Mouse (Mus musculus) adrenal gland, postnatal 14 days (tissue): ENCODE data around the gene Slc29a1. TPM values are rescaled to one million over a fixed set of nuclear protein-coding genes. Genes with fewer than 3 reads are reported as not detected.
A peak's percentile ranks its signal among the peaks of the same experiment; 100 is the strongest.

Experiments used
- DNase-seq: peaks from one replicate; pipeline ENCODE4 v3.0.0; 2021; ENCODE audit warnings: mixed read lengths
- total RNA-seq: library from RNA; stranded (reverse); gene quantifications from 2 replicates; pipeline ENCODE4 v1.2.3, GENCODE M21; 2021

Slc29a1 gene
- total RNA-seq, 1 experiment from 2014 or later: 140 TPM

GRCm38 (mm10) chr17:45612008-45612407 lies 12.6 kb upstream of the Slc29a1 start:
- no peak for DNase-seq

DNA sequence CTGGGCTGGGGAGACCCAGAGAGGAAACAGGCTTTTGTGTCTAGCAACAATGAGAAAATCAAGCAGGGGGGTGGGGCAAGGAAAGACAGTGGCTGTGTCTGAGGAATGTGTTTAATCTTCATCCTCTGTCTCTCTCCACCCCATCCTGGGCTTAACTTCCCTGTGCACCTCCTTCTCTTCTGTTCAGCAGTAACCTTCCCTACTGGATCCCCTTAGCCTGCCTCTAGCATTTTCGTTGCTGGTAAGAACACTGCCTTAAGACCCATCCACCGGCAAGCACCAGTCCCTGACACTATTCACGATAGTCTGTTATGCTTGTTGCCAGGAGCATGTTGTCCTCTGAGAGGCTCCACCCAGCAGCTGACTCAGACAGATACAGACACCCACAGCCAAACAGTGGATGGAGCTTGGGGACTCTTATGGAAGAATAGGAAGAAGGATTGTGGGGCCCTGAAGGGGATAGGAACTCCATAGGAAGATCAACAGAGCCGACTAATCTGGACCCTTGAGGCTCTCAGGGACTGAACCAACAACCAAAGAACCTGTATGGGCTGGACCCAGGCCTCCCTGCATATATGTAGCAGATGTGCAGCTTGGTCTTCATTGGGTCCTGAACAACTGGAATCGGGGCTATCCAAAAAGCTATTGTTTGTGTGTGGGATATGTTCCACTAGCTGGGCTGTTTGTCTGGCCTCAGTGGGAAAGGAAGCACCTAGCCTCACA lies 10.9 kb upstream of the Slc29a1 start:
- no peak for DNase-seq

DNA sequence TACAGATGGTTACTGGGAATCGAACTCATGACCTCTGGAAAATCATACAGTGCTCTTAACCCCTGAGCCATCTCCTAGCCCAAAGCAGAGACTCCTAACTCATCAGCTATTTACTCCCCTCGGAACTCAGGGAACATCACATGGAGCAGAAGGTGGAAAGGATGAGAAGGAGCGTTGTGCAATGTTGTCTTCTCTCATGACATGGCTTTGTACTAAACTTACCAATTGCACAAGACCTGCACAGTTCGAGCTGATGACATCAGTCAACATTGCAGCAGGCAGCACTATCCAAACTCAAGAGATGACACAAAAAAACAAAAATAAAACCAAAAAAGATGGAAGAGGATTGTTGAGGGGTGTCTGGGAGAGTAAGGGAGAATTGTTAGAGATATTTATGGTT lies 9.0 kb upstream of the Slc29a1 start:
- no peak for DNase-seq

DNA sequence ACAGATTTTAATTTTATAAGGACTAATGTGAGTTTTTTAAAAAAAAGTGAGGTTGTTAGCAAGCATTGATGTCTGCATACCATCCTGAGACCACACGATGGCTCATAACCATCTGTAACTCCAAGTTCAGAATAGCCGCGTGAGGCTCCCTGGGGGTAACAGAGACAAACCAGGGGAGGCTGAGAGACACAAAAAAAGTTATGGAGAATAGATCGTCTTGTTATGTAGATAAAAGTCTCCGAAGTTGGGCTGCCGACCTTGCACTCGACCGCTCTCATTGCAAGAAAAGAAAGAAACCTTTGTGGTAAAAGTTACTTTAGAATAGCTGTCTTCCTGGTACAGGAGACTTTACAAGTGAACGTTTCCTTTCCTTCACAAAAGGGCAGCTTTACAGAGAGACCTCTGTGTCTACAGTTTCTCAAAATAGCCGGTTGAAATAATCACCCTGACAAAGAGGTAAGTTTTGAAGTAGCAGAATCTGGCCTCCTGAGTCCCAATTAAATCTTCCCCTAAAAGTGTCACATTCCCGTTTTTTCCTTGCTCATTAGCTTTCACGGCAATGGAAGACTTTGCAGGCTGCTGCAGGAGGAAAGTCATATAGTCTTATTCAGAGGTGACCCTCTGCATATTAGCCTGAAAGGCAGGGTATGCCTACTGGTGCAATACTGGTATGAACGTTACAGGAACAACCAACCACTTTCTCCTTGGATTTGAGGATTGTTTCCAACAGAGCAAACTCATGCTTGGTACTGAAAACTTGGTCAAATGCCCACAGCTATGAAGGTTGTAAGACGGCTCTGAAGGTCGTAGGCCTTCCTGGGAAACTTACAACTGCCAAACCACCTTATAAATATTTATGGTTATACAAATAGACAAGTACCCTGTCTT lies 7.8 kb upstream of the Slc29a1 start:
- DNase-seq: no peak

DNA sequence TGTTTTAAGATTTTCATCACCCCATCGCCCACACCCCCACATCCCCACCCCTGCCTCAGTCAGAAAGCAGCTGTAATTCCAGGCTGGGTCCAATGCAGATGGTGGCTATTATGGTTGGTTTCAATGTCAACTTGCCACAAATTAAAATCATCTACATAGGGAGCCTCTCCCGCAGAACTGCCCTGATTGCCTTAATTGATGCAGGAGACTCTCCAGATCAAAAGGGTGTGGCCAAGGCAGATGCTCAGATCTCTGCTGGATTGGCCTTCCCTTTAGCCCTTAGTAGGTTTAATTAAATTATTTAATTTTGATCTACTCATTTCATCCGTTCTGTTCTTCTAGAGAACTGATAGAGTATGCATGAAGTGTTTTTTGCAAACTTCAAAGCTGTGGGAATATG lies 3.6 kb upstream of the Slc29a1 start:
- no peak for DNase-seq

DNA sequence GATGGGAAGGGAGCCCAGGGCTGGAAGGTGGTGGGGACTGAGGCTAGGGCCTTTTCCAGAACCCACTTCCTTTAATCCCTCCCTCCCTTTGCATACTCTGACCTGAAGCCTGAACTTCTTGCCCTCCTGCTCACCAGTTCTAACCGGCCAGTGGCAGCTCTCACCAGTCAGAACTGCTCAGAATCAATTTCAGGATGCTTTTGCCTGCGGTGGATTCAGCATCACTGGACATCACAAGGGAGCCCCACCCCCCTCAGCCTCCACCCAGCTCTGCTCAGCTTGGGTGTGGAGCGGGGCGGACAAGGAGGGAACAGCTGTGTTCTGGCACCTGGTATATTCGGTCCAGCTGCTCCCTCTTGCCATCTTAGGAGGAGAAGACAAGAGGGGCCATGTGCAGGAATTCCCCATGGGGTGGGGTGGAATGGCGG lies 2.5 kb upstream of the Slc29a1 start, which contains the start of gene Mymx:
TSS of gene Mymx (minus strand) at position 226 of the 428 bp plus-strand sequence.
- DNase-seq: no peak

DNA sequence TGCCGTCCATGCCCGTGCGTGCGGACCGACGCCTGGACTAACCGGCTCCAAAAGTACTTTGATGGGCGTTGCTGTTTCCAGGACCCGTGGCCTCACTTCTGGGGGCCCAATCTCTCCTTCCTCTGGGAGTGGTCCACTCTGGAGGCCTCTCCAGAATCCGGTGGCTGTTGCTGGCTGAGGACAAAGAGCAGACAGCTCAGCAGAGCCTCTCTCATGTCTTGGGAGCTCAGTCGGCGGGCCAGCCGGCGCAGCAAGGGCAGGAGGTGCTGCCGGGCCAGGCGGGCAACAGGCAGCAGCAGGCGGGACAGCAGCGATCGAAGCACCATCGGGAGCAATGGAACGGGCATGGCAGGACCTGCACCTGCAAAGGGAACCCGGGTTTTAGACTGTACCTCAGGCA lies 1.9 kb upstream of the Slc29a1 start:
- no peak for DNase-seq

- no peak for DNase-seq
Observed at GRCm38 (mm10) chr17:45600267-45600666, 861 bp upstream of the Slc29a1 start.

DNA sequence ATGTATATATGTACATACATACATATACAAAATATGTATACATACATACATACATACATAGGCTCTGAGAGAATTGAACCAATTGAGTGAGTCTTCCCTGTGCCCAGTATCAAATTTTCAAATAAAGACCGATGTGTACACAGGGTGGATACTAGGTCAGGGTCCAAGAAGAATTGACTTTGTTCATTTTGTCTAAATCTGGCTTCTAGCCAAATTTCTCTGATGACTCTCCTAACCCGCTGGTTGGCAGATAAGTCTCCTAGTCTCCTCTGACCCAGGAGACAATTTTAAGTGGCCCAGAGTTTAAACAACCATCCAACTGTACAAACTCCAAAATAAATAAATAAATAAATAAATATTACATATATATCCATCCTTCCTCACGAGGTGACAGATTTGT lies 515 bp downstream of the Slc29a1 start:
- DNase-seq: no peak

DNA sequence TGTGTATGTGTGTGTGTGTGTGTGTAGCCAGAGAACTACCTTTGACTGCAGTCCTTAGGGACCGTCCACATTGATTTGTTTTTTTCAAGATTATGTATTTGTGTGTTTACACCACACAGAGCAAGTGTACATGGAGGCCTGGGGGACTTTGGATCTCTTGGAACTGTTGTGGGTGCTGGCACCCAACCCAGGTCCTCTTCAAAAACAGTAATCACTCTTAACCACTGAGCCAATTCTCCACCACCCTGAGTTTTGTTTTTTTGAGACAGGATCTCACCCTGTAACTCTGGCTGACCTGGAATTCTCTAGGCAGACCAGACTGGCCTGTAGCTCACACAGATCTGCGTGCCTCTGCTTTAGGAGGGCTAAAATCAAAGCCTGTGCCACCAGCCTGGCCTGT lies 1.0 kb downstream of the Slc29a1 start:
- no peak for DNase-seq

GRCm38 (mm10) chr17:45597787-45598186 lies 1.6 kb downstream of the Slc29a1 start:
- peak; percentile 62 for DNase-seq

DNA sequence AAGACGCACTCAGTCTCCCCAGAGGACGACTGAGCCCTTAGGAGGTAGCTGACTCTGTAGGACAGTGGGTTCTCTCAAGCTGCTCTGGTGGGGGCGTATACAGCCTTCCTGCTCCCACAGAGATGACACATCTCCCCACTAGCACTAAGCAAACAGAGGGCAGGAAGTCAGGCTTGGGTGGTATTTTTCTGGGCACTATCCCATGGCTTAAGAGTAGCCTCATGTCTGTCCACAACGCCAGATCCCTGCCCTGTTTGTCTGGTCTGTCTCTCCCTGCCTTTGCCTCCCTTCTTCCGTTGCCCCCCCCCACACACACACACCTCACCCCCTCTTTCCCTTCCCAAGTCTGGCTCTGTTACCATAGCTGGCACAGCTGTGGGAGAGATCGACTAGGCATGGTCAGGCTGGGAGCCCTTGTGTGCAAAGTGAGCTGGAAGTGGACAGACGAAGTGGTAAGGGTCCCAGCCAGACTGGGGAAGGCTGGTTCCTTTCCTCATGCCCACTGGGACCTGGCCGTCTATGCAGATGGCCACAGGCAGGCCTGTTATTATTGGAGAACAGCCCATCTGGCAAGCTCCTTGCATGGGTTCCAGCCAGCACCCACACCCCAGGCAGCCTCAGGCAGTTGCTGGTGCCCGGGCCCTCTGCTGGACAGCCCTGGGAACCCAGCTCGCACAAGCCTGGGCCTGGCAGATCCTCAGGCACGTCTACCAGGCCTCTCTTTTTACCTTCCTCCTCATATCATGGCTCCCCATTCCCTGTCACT lies 2.6 kb downstream of the Slc29a1 start:
- peak; percentile 94 for DNase-seq

- DNase-seq: no peak
Observed at GRCm38 (mm10) chr17:45595736-45596390, 3.5 kb downstream of the Slc29a1 start.

DNA sequence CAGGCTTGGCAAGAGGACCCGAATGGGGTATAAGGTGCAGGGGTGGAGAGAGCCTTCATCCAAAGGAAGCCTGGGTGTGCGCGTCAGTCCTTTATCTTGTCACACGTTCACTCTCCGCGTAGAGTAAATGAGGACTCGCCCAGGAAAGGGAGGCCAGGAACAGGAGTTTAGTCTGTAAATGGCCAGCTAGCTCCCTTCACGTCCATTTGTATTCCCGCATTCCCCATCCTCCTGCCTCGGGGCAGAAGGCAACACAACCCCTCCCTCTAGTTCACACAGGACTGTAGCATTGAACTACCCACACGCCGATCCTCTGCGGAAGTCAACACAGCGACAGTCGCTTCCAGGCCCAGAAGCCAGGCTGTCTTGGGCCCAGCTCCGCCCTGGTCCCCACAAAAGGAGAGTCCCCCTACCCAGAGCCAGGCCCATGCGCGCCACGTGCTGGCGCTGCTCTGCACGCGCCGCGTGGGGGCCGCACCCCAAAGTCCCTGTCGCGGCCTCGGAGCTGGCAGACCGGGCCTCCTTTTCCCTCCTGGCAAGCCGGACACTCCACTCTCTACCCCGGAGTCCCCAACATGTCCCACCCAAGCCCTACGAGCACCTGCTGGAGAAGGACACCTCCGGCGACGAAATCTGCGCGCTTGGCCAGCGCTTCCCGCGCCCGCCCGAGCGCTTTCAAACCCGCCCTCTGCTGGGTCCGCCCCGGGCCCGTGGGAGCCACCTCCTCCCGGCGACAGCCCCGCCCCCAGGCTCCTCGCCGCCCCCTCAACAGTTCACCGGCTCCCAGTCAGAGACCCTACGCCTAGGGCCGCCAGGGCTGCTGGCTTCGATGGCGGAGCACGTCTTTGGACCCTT lies 4.3 kb downstream of the Slc29a1 start:
- DNase-seq: peak; percentile 91

GRCm38 (mm10) chr17:45594195-45594594 lies 5.2 kb downstream of the Slc29a1 start:
- DNase-seq: no peak

DNA sequence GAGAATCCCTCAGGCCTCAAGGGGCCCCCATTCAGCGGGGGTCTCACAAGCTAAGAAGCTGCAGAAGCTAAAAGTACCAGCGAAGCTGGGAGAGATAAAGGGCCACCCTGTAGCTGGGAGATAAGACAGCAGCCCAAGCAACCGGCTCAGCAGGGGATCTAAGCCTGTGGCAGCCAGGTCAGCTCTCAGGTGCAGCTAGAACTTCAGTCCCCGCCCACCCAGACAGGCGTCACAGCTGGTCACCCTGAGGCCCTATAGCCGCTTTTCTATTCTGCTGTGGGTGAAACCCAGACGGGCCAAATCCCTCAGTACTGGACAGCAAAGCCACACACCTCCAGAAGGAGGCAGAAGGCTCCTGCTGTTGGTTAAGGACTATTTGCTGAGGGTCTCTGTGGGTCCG lies 5.9 kb downstream of the Slc29a1 start:
- no peak for DNase-seq

GRCm38 (mm10) chr17:45592606-45593431 lies 6.6 kb downstream of the Slc29a1 start:
- DNase-seq: peak; percentile 68

DNA sequence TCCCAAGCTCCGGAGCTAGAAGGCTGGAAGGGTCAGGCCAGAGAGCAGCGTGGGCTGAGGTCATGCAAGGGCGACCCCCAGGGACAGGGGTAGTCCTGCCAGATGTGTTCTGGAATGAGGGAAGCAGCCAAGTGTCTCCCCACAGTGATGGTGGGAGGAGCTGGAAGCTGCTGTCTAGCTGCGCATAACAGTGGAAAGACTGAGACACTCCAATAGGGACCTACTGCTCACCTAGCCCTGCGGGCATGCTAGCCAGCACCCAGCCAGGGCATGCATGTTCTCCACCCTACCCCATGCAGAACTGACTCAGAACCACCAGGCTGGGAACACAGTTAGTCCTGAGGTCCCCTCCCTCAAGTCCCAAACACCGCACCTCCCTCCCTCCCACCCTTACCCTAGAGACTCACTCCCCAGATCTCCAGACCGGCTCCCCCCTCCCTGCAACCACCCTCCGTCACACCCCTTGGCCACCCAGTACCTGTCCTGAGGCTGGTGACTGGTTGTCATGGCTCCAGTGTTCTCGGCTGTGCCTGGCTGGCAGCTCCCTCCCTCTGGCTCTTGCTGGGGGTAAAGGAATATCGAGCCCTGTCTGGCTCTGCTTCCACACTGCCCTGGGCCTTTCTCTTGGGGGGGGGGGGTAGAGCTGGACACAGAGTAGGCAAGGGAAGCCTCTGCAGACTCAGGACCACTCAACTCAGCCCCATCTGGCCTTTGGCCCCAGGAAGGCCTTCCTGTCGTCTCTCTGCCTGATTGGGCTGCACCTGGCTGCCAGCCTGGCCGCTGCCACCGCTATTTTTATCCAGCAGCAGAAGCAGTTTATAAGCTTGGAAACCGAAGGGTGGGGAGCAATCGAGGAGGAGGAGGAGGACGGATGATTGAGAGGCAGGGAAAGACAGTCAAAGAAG lies 7.5 kb downstream of the Slc29a1 start:
- DNase-seq: peak; percentile 66

DNA sequence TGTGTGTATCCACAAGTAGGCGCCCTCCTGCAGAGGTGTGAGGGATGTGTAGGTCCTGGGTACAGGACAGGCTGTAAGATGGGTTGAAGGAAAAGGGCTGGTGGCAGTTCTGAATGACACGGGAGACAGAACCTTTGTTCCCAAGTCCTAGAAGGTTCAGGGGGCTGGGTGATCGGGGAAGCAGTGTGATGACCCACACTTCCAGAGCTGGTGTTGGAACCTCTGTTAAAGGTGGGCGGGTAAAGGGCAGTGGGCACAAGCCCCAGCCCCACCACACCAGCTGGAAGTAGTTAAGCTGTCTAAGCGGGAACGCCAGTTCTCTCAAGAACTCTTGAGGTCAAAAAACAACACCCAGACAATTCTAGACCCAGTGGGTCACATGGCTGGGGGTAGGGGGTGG lies 9.0 kb downstream of the Slc29a1 start:
- no peak for DNase-seq
